22 mouse cellular contexts compared by ENCODE assay signal in genomic region chr1:82234616-82235015, GRCm38 (mm10). TPM values are rescaled to one million over a fixed set of nuclear protein-coding genes. Genes with fewer than 3 reads are reported as not detected.
DNase-seq lines count a peak whose midpoint lies in the region; ATAC-seq and TF ChIP-seq lines count a peak whose summit lies in the region.
"Had no signal": no experiment of that assay in that cellular context is flagged by ENCODE, and none has a peak within 500 bp of the region (broad histone marks: within the 10 kb centered on the region; RNA-seq: fewer than 3 reads in every experiment).

No protein-coding gene starts in this region.

- no peak overlapping the region for H3K4me2 ChIP-seq in liver, embryonic 11.5 days
- H3K4me2 ChIP-seq in liver, embryonic 13.5 days, result no peak overlapping the region
- H3K4me2 ChIP-seq in liver, embryonic 14.5 days (ENCODE audit: low read depth), result no peak overlapping the region
- no peak overlapping the region for H3K4me2 ChIP-seq in liver, embryonic 16.5 days (ENCODE audit: low read depth, low read length)
- no peak overlapping the region for H3K4me2 ChIP-seq in hindbrain, postnatal 0 days (ENCODE audit: low read depth, low read length)
- H3K4me2 ChIP-seq: embryonic facial prominence, embryonic 12.5 days; forebrain, embryonic 13.5 days; forebrain, embryonic 15.5 days had no signal

- peaks cover 5% of the 10 kb centered on the region for H3K36me3 ChIP-seq in liver, adult 2 months (ENCODE audit: control insufficient read depth, insufficient read depth, low read length)
- no peaks in the 10 kb centered on the region; the same call in 1 of the 2 replicates for H3K36me3 ChIP-seq in liver, embryonic 11.5 days (ENCODE audit: control insufficient read depth, insufficient read depth, low read length)
- 0 out of 2 replicates have a peak, but pooled peaks cover 4% of the 10 kb centered on the region for H3K36me3 ChIP-seq in liver, embryonic 13.5 days
- no peaks in the 10 kb centered on the region for H3K36me3 ChIP-seq in liver, embryonic 14.5 days (replicated peaks; ENCODE audit: control insufficient read depth, insufficient read depth, low read depth)
- H3K36me3 ChIP-seq in liver, embryonic 16.5 days (ENCODE audit: control insufficient read depth, insufficient read depth), result no peaks in the 10 kb centered on the region
- H3K36me3 ChIP-seq in hindbrain, postnatal 0 days (ENCODE audit: insufficient read depth, low read length), result peaks cover 10% of the 10 kb centered on the region; the same call in 1 of the 2 replicates

- H3K27ac ChIP-seq in liver, adult 2 months (replicated peaks; ENCODE audit: insufficient read depth, low read depth, low read length), result peak overlapping the region; percentile 57
- H3K27ac ChIP-seq in liver, embryonic 11.5 days (ENCODE audit: low read depth, low read length), result no peak overlapping the region
- H3K27ac ChIP-seq in liver, embryonic 13.5 days, result 0 out of 2 replicates have a peak overlapping the region, but pooled peaks have one; percentile 5
- H3K27ac ChIP-seq in liver, embryonic 14.5 days, result no peak overlapping the region
- H3K27ac ChIP-seq in liver, embryonic 16.5 days (ENCODE audit: low read length), result no peak overlapping the region
- H3K27ac ChIP-seq in hindbrain, postnatal 0 days, result no peak overlapping the region
- H3K27ac ChIP-seq: embryonic facial prominence, embryonic 10.5 days; embryonic facial prominence, embryonic 12.5 days; forebrain, embryonic 13.5 days; forebrain, embryonic 15.5 days had no signal

- DNase-seq in liver, adult 2 months (ENCODE audit: extremely low read depth, low read depth, low spot score), result peak; percentile 98
- no peak for DNase-seq in liver, embryonic 11.5 days (ENCODE audit: low spot score)
- no peak for DNase-seq in liver, embryonic 13.5 days
- peak in 2 of 3 experiments; percentile 13 to 20 for DNase-seq in liver, embryonic 14.5 days (ENCODE audit: low read depth in 3 of 3, low spot score in 3 of 3)
- DNase-seq in hindbrain, postnatal 0 days (ENCODE audit: low spot score), result no peak
- DNase-seq in thymus, postnatal 14 days, result no peak
- DNase-seq in adrenal gland, postnatal 4 days (ENCODE audit: low spot score in 2 of 2), result no peak
- DNase-seq: adrenal gland, adult 2 months; adrenal gland, postnatal 10 days; adrenal gland, postnatal 25 days; cerebellum, adult 11-12 months; cerebellum, adult 2 months; cerebellum, adult 9-10 months; cerebellum, postnatal 10 days; cerebellum, postnatal 25 days had no signal

- no peak for ATAC-seq in liver, embryonic 11.5 days (replicated peaks; ENCODE audit: low FRiP score)
- ATAC-seq in liver, embryonic 13.5 days (ENCODE audit: low read depth), result no peak; the same call in 1 of the 2 replicates
- 0 out of 2 replicates have a peak, but pooled peaks have one; percentile 35 for ATAC-seq in liver, embryonic 14.5 days (ENCODE audit: insufficient read depth)
- peak; percentile 56 for ATAC-seq in liver, embryonic 16.5 days (ENCODE audit: low read depth)
- no peak for ATAC-seq in hindbrain, postnatal 0 days
- ATAC-seq: forebrain, embryonic 13.5 days; forebrain, embryonic 15.5 days had no signal

- peaks cover 32% of the 10 kb centered on the region for H3K4me1 ChIP-seq in liver, adult 2 months (ENCODE audit: control insufficient read depth, insufficient read depth, low read length)
- no peaks in the 10 kb centered on the region for H3K4me1 ChIP-seq in liver, embryonic 11.5 days (replicated peaks; ENCODE audit: control insufficient read depth, insufficient read depth, low read length)
- 0 out of 2 replicates have a peak, but pooled peaks cover 3% of the 10 kb centered on the region for H3K4me1 ChIP-seq in liver, embryonic 13.5 days (replicated peaks)
- peaks cover 0 to 5% of the 10 kb centered on the region in 2 experiments; a peak in 2 of 4 replicates for H3K4me1 ChIP-seq in liver, embryonic 14.5 days (replicated peaks; ENCODE audit: control insufficient read depth in 2 of 2, insufficient read depth in 2 of 2, low read length in 1 of 2)
- no peaks in the 10 kb centered on the region for H3K4me1 ChIP-seq in liver, embryonic 16.5 days (ENCODE audit: control insufficient read depth, low read depth, low read length)
- no peaks in the 10 kb centered on the region for H3K4me1 ChIP-seq in hindbrain, postnatal 0 days (ENCODE audit: insufficient read depth, low read length)
- H3K4me1 ChIP-seq: embryonic facial prominence, embryonic 10.5 days; embryonic facial prominence, embryonic 12.5 days; forebrain, embryonic 13.5 days; forebrain, embryonic 15.5 days had no signal

- WGBS in liver, adult 2 months, result 26% methylated on average over 3 of the region's 3 CpGs
- 73% methylated on average over 3 of the region's 3 CpGs for WGBS in liver, embryonic 11.5 days
- WGBS in liver, embryonic 13.5 days (ENCODE audit: insufficient replicate concordance), result 41% methylated on average over 3 of the region's 3 CpGs
- whole genome bisulfite sequencing in liver, embryonic 14.5 days (ENCODE audit: insufficient replicate concordance), result 41% methylated on average over 3 of the region's 3 CpGs
- 39% methylated on average over 3 of the region's 3 CpGs for WGBS in liver, embryonic 16.5 days (ENCODE audit: insufficient replicate concordance)
- 94% methylated on average over 3 of the region's 3 CpGs for WGBS in hindbrain, postnatal 0 days

- TF ChIP-seq EP300 in liver, embryonic 14.5 days (IDR thresholded peaks at IDR 0.05; ENCODE audit: low read depth), result no peak

- no peak overlapping the region for H3K4me3 ChIP-seq in liver, adult 2 months (ENCODE audit: insufficient read depth, low read depth, low read length)
- no peak overlapping the region for H3K4me3 ChIP-seq in liver, embryonic 11.5 days (ENCODE audit: low read depth, low read length)
- no peak overlapping the region for H3K4me3 ChIP-seq in liver, embryonic 13.5 days (replicated peaks)
- no peak overlapping the region for H3K4me3 ChIP-seq in liver, embryonic 14.5 days (ENCODE audit: insufficient read depth in 1 of 2, low read depth in 2 of 2, low read length in 2 of 2)
- no peak overlapping the region for H3K4me3 ChIP-seq in liver, embryonic 16.5 days (ENCODE audit: low read depth, low read length)
- no peak overlapping the region for H3K4me3 ChIP-seq in hindbrain, postnatal 0 days (ENCODE audit: low read length)
- H3K4me3 ChIP-seq: embryonic facial prominence, embryonic 10.5 days; embryonic facial prominence, embryonic 12.5 days; forebrain, embryonic 13.5 days; forebrain, embryonic 15.5 days had no signal

- H3K9ac ChIP-seq in liver, adult 2 months (ENCODE audit: low read depth, low read length), result no peak overlapping the region
- no peak overlapping the region for H3K9ac ChIP-seq in liver, embryonic 11.5 days (ENCODE audit: low read depth, low read length)
- no peak overlapping the region for H3K9ac ChIP-seq in liver, embryonic 13.5 days
- H3K9ac ChIP-seq in liver, embryonic 14.5 days (replicated peaks), result no peak overlapping the region
- no peak overlapping the region for H3K9ac ChIP-seq in liver, embryonic 16.5 days (ENCODE audit: low read depth, low read length)
- no peak overlapping the region for H3K9ac ChIP-seq in hindbrain, postnatal 0 days (replicated peaks; ENCODE audit: low read length)
- H3K9ac ChIP-seq: embryonic facial prominence, embryonic 12.5 days; forebrain, embryonic 13.5 days; forebrain, embryonic 15.5 days had no signal

- H3K9me3 ChIP-seq in liver, embryonic 11.5 days (ENCODE audit: control insufficient read depth, low read length), result no peaks in the 10 kb centered on the region
- no peaks in the 10 kb centered on the region for H3K9me3 ChIP-seq in liver, embryonic 13.5 days (replicated peaks)
- H3K9me3 ChIP-seq in liver, embryonic 14.5 days (ENCODE audit: control insufficient read depth, low read length), result no peaks in the 10 kb centered on the region
- no peaks in the 10 kb centered on the region for H3K9me3 ChIP-seq in liver, embryonic 16.5 days (replicated peaks; ENCODE audit: control insufficient read depth, low read length)
- H3K9me3 ChIP-seq in hindbrain, postnatal 0 days (ENCODE audit: low read length), result no peaks in the 10 kb centered on the region
- H3K9me3 ChIP-seq: embryonic facial prominence, embryonic 10.5 days; embryonic facial prominence, embryonic 12.5 days; forebrain, embryonic 13.5 days; forebrain, embryonic 15.5 days had no signal

- H3K79me2 ChIP-seq in liver, adult 2 months (ENCODE audit: control insufficient read depth, insufficient read depth, low read length), result 0 out of 2 replicates have a peak, but pooled peaks cover 2% of the 10 kb centered on the region

- no peak for TF ChIP-seq POLR2A in liver, adult 2 months (IDR thresholded peaks at IDR 0.05; ENCODE audit: extremely low read depth, insufficient read depth, low read length)

- TF ChIP-seq CTCF in liver, adult 2 months (IDR thresholded peaks at IDR 0.05; ENCODE audit: low read depth, low read length), result no peak
- no peak for TF ChIP-seq CTCF in liver, embryonic 14.5 days (IDR thresholded peaks at IDR 0.05; ENCODE audit: low read depth)
- no peak for TF ChIP-seq CTCF in hindbrain, postnatal 0 days (IDR thresholded peaks at IDR 0.05; ENCODE audit: low read depth)

- H3K27me3 ChIP-seq in liver, adult 2 months (ENCODE audit: control insufficient read depth, insufficient read depth, low read length), result no peaks in the 10 kb centered on the region
- no peaks in the 10 kb centered on the region for H3K27me3 ChIP-seq in liver, embryonic 11.5 days (replicated peaks; ENCODE audit: control insufficient read depth, insufficient read depth, low read length)
- H3K27me3 ChIP-seq in liver, embryonic 13.5 days, result no peaks in the 10 kb centered on the region
- H3K27me3 ChIP-seq in liver, embryonic 14.5 days (ENCODE audit: control insufficient read depth, insufficient read depth, low read length), result no peaks in the 10 kb centered on the region
- H3K27me3 ChIP-seq in liver, embryonic 16.5 days (ENCODE audit: control insufficient read depth, insufficient read depth, low read depth, low read length), result no peaks in the 10 kb centered on the region
- H3K27me3 ChIP-seq in hindbrain, postnatal 0 days (ENCODE audit: insufficient read depth, low read length), result no peaks in the 10 kb centered on the region
- H3K27me3 ChIP-seq: embryonic facial prominence, embryonic 12.5 days; forebrain, embryonic 13.5 days; forebrain, embryonic 15.5 days had no signal

RNA-seq across cellular contexts. Expression of gene Gm9747, which starts 1.7 kb away (rescaled TPM):
- total RNA-seq in liver, adult 2 months (2014; rRNA removed), result not detected in 2 replicates
- polyA plus RNA-seq in liver, adult 2 months (2012; rRNA removed), result 0.05 TPM in 1 of 2 replicates, not detected in the other
- 12.1 and 12.6 TPM in 2 replicates for polyA plus RNA-seq in liver, embryonic 11.5 days (2014; fragmentation: Nextera tagmentation; extraction: Ambion mirVana)
- 2.6 and 3.3 TPM in 2 replicates for polyA plus RNA-seq in liver, embryonic 13.5 days (2015; fragmentation: Nextera tagmentation; extraction: Ambion mirVana)
- 0.02 TPM in 1 of 2 replicates, not detected in the other for polyA plus RNA-seq in liver, embryonic 14.5 days (2012; rRNA removed)
- 2.3 and 2.5 TPM in 2 replicates for polyA plus RNA-seq in liver, embryonic 14.5 days (2014; fragmentation: Nextera tagmentation; extraction: Ambion mirVana)
- polyA plus RNA-seq in liver, embryonic 16.5 days (2015; fragmentation: Nextera tagmentation; extraction: Ambion mirVana), result 4.5 and 6.6 TPM in 2 replicates
- not detected in 2 replicates for total RNA-seq in hindbrain, postnatal 0 days (2014; rRNA removed)
- 17.5 and 17.7 TPM in 2 replicates for polyA plus RNA-seq in hindbrain, postnatal 0 days (2015; fragmentation: Nextera tagmentation; extraction: Ambion mirVana)
- total RNA-seq in adrenal gland, postnatal 4 days (2021), result not detected
- total RNA-seq: adrenal gland, adult 2 months; adrenal gland, postnatal 10 days; adrenal gland, postnatal 25 days; MEL had no signal
- polyA plus RNA-seq: adrenal gland, adult 2 months; cerebellum, adult 2 months; cortical plate, adult 2 months had no signal

RNA-seq across cellular contexts. Expression of gene Irs1, which starts 56.6 kb away (rescaled TPM):
- 7.6 and 13.3 TPM in 2 replicates for total RNA-seq in liver, adult 2 months (2014; rRNA removed)
- polyA plus RNA-seq in liver, adult 2 months (2012; rRNA removed), result 8.2 TPM in 2 replicates
- polyA plus RNA-seq in liver, embryonic 11.5 days (2014; fragmentation: Nextera tagmentation; extraction: Ambion mirVana), result 3.6 and 4.1 TPM in 2 replicates
- polyA plus RNA-seq in liver, embryonic 13.5 days (2015; fragmentation: Nextera tagmentation; extraction: Ambion mirVana), result 0.75 and 0.96 TPM in 2 replicates
- polyA plus RNA-seq in liver, embryonic 14.5 days (2012; rRNA removed), result 0.93 and 0.94 TPM in 2 replicates
- 0.61 and 0.66 TPM in 2 replicates for polyA plus RNA-seq in liver, embryonic 14.5 days (2014; fragmentation: Nextera tagmentation; extraction: Ambion mirVana)
- 1.5 and 1.7 TPM in 2 replicates for polyA plus RNA-seq in liver, embryonic 16.5 days (2015; fragmentation: Nextera tagmentation; extraction: Ambion mirVana)
- 66.7 and 67.2 TPM in 2 replicates for total RNA-seq in hindbrain, postnatal 0 days (2014; rRNA removed)
- polyA plus RNA-seq in hindbrain, postnatal 0 days (2015; fragmentation: Nextera tagmentation; extraction: Ambion mirVana), result 5.9 and 6.3 TPM in 2 replicates
- 10 to 100 TPM; 24.2 to 28.6 TPM for total RNA-seq in adrenal gland, postnatal 4 days (2021)
- total RNA-seq: MEL had no signal

Comparison
In these comparisons a context has a peak if more than half of its experiments do, and no peak if none do; other contexts are left out.
1. DNase-seq: peak in liver, adult 2 months (single experiment) and liver, embryonic 14.5 days (2 of 3); none in liver, embryonic 11.5 days (single experiment), liver, embryonic 13.5 days (single experiment), hindbrain, postnatal 0 days (single experiment), thymus, postnatal 14 days (single experiment) and adrenal gland, postnatal 4 days (0 of 2).
2. H3K27ac ChIP-seq: peak in liver, adult 2 months (single experiment) and liver, embryonic 13.5 days (single experiment); none in liver, embryonic 11.5 days (single experiment), liver, embryonic 14.5 days (single experiment), liver, embryonic 16.5 days (single experiment) and hindbrain, postnatal 0 days (single experiment).
3. ATAC-seq: peak in liver, embryonic 14.5 days (single experiment) and liver, embryonic 16.5 days (single experiment); none in liver, embryonic 11.5 days (single experiment), liver, embryonic 13.5 days (single experiment) and hindbrain, postnatal 0 days (single experiment).